Mouse (Mus musculus): ENCODE measurements around the gene Fermt3.

Fermt3 gene

GRCm38 (mm10) chr19:7044279-7044678, 25.0 kb upstream of the Fermt3 start:
- in situ Hi-C loops (cut with MboI; ENCODE audit: low pct_unique_long_range_greater_than_20kb in 1 of 2, low sequenced_read_pairs in 2 of 2, unreplicated experiment in 1 of 2) = no loop called here

GRCm38 (mm10) chr19:7041171-7041570, 21.9 kb upstream of the Fermt3 start:
- in situ Hi-C loops (cut with MboI; ENCODE audit: low pct_unique_long_range_greater_than_20kb in 1 of 2, low sequenced_read_pairs in 2 of 2, unreplicated experiment in 1 of 2) = no loop called here

- in situ Hi-C loops (cut with MboI; ENCODE audit: low pct_unique_long_range_greater_than_20kb in 1 of 2, low sequenced_read_pairs in 2 of 2, unreplicated experiment in 1 of 2) = no loop called here
These were observed 21.4 kb upstream of the Fermt3 start for GRCm38 (mm10) chr19:7040637-7041130.

- in situ Hi-C loops (cut with MboI; ENCODE audit: low pct_unique_long_range_greater_than_20kb in 1 of 2, low sequenced_read_pairs in 2 of 2, unreplicated experiment in 1 of 2) = no loop called here
These were observed 20.8 kb upstream of the Fermt3 start, which contains the start of gene Stip1 for GRCm38 (mm10) chr19:7039841-7040636. Stip1 (minus strand) TSS chr19:7039967.

GRCm38 (mm10) chr19:7039088-7039720, 19.9 kb upstream of the Fermt3 start:
- in situ Hi-C loops (cut with MboI; ENCODE audit: low pct_unique_long_range_greater_than_20kb in 1 of 2, low sequenced_read_pairs in 2 of 2, unreplicated experiment in 1 of 2) = no loop called here

- in situ Hi-C loops (cut with MboI; ENCODE audit: low pct_unique_long_range_greater_than_20kb in 1 of 2, low sequenced_read_pairs in 2 of 2, unreplicated experiment in 1 of 2) = no loop called here
These were observed 14.7 kb upstream of the Fermt3 start for GRCm38 (mm10) chr19:7034006-7034405.

GRCm38 (mm10) chr19:7029531-7029930, 10.3 kb upstream of the Fermt3 start:
- in situ Hi-C loops (cut with MboI; ENCODE audit: low pct_unique_long_range_greater_than_20kb in 1 of 2, low sequenced_read_pairs in 2 of 2, unreplicated experiment in 1 of 2) = no loop called here

GRCm38 (mm10) chr19:7020224-7020641, 964 bp upstream of the Fermt3 start:
- in situ Hi-C loops (cut with MboI; ENCODE audit: low pct_unique_long_range_greater_than_20kb in 1 of 2, low sequenced_read_pairs in 2 of 2, unreplicated experiment in 1 of 2) = no loop called here

- in situ Hi-C loops (cut with MboI; ENCODE audit: low pct_unique_long_range_greater_than_20kb in 1 of 2, low sequenced_read_pairs in 2 of 2, unreplicated experiment in 1 of 2) = no loop called here
These were observed 723 bp downstream of the Fermt3 start for GRCm38 (mm10) chr19:7018546-7018945.

GRCm38 (mm10) chr19:7017541-7018457, 1.5 kb downstream of the Fermt3 start:
- in situ Hi-C loops (cut with MboI; ENCODE audit: low pct_unique_long_range_greater_than_20kb in 1 of 2, low sequenced_read_pairs in 2 of 2, unreplicated experiment in 1 of 2) = no loop called here

- in situ Hi-C loops (cut with MboI; ENCODE audit: low pct_unique_long_range_greater_than_20kb in 1 of 2, low sequenced_read_pairs in 2 of 2, unreplicated experiment in 1 of 2) = no loop called here
These were observed 4.7 kb downstream of the Fermt3 start for GRCm38 (mm10) chr19:7014481-7015135.

GRCm38 (mm10) chr19:7013984-7014383, 5.3 kb downstream of the Fermt3 start:
- in situ Hi-C loops (cut with MboI; ENCODE audit: low pct_unique_long_range_greater_than_20kb in 1 of 2, low sequenced_read_pairs in 2 of 2, unreplicated experiment in 1 of 2) = no loop called here

- in situ Hi-C loops (cut with MboI; ENCODE audit: low pct_unique_long_range_greater_than_20kb in 1 of 2, low sequenced_read_pairs in 2 of 2, unreplicated experiment in 1 of 2) = no loop called here
These were observed 6.8 kb downstream of the Fermt3 start for GRCm38 (mm10) chr19:7012426-7012825.

GRCm38 (mm10) chr19:7006892-7007593, 12.2 kb downstream of the Fermt3 start:
- in situ Hi-C loops (cut with MboI; ENCODE audit: low pct_unique_long_range_greater_than_20kb in 1 of 2, low sequenced_read_pairs in 2 of 2, unreplicated experiment in 1 of 2) = no loop called here

- in situ Hi-C loops (cut with MboI; ENCODE audit: low pct_unique_long_range_greater_than_20kb in 1 of 2, low sequenced_read_pairs in 2 of 2, unreplicated experiment in 1 of 2) = no loop called here
These were observed 19.8 kb downstream of the Fermt3 start for GRCm38 (mm10) chr19:6999360-7000063.

GRCm38 (mm10) chr19:6997721-6998290, 21.5 kb downstream of the Fermt3 start:
- in situ Hi-C loops (cut with MboI; ENCODE audit: low pct_unique_long_range_greater_than_20kb in 1 of 2, low sequenced_read_pairs in 2 of 2, unreplicated experiment in 1 of 2) = no loop called here

- in situ Hi-C loops (cut with MboI; ENCODE audit: low pct_unique_long_range_greater_than_20kb in 1 of 2, low sequenced_read_pairs in 2 of 2, unreplicated experiment in 1 of 2) = no loop called here
These were observed 23.3 kb downstream of the Fermt3 start, which contains the start of the genes Nudt22 and Trpt1 for GRCm38 (mm10) chr19:6996006-6996405. Nudt22 (minus strand) TSS chr19:6996117. Trpt1 (plus strand) TSS chr19:6996131.
